Mouse (Mus musculus) left cerebral cortex, adult 2 months (tissue): ENCODE data around the gene Slc8a2. TPM values are rescaled to one million over a fixed set of nuclear protein-coding genes. Genes with fewer than 3 reads are reported as not detected.

Experiments
- DNase-seq, 2 experiments: peaks; one replicate each; pipeline ENCODE4 v3.0.0; 2021 to 2022; ENCODE audit warnings: low spot score in 2 of 2, mixed read lengths in 1 of 2; ENCODE audit errors: extremely low spot score in 1 of 2
- H3K27ac ChIP-seq: fragments of 200-600 bp; 2 replicates; pipeline ENCODE4 v1.8.1; 2022
- H3K4me3 ChIP-seq: fragments of 200-600 bp; 2 replicates; pipeline ENCODE4 v1.8.1; 2022
- CTCF ChIP-seq: fragments of 200-600 bp; IDR thresholded peaks from 2 replicates; pipeline ENCODE4 v1.8.1; 2022; ENCODE audit warnings: antibody characterized with exemption, mild to moderate bottlenecking, moderate library complexity
- intact Hi-C: fragments of 180-260 bp; cut with DNase I; formaldehyde crosslinking; loops from one replicate; pipeline ENCODE4 v1.15.1; 2025
- total RNA-seq, 2 experiments: library from RNA; stranded (reverse); gene quantifications; 2 replicates each; pipeline ENCODE4 v1.2.3; 2021

Gene Slc8a2
- total RNA-seq, 2 experiments from 2014 or later = 226 TPM

DNA sequence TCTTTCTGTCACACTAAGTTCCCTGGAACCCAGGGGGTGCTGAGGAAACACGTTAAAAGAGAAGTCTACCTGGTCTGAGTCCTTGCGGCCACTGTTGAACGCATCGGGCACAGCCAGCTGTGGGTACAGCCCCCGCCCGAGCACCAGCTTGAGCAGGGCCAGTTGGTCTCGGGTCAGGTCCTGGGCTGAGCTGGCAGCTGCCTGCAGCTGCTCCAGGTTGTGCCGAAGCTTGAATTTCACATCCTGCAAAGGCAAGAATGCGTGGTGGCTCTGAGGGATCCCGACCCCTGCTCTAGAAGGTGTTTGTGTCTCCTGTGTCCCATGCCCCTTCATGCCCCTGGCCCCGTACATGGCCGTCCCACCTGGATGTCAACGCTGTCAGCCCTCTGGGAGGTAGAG lies 73.9 kb downstream of the Slc8a2 start:
- intact Hi-C loops = no loop called here
- no peak overlapping the region for H3K4me3 ChIP-seq
- no peak for DNase-seq
- no peak overlapping the region for H3K27ac ChIP-seq
- no peak for TF ChIP-seq CTCF

- Histone ChIP-seq H3K27ac (no peak overlapping the region), H3K4me3 (no peak overlapping the region)
- no peak for TF ChIP-seq CTCF
- no peak for DNase-seq
- intact Hi-C loops = no loop called here
Measured at GRCm38 (mm10) chr7:16204791-16205190, 75.2 kb downstream of the Slc8a2 start.

GRCm38 (mm10) chr7:16207076-16207475 lies 77.5 kb downstream of the Slc8a2 start:
- H3K4me3 ChIP-seq = no peak overlapping the region
- H3K27ac ChIP-seq = peak overlapping the region; percentile 38
- no peak for TF ChIP-seq CTCF
- DNase-seq = no peak
- intact Hi-C loops = no loop called here

DNA sequence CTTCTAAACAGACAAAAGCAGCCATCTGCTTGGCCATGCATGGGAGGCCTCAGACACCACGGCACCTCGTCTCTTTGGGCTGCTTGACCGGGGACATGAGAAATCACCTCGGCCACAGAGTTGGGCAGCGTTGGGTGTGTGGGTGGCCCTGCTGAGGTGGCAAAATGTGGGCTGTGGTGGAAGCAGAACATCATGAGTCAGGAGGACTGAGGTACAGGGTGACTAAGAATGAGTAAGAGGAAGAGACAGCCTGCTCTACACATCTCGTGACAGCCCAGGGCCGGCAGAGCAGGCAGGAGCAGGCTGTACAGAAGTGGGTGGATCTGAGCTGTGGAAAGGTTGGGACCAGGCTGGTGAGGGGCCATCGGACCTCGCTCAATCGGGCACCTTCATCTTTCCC lies 77.9 kb downstream of the Slc8a2 start:
- intact Hi-C loops = no loop called here
- peak; percentile 45 to 67 for DNase-seq
- peak overlapping the region; percentile 38 for H3K27ac ChIP-seq
- TF ChIP-seq CTCF = no peak
- H3K4me3 ChIP-seq = no peak overlapping the region

DNA sequence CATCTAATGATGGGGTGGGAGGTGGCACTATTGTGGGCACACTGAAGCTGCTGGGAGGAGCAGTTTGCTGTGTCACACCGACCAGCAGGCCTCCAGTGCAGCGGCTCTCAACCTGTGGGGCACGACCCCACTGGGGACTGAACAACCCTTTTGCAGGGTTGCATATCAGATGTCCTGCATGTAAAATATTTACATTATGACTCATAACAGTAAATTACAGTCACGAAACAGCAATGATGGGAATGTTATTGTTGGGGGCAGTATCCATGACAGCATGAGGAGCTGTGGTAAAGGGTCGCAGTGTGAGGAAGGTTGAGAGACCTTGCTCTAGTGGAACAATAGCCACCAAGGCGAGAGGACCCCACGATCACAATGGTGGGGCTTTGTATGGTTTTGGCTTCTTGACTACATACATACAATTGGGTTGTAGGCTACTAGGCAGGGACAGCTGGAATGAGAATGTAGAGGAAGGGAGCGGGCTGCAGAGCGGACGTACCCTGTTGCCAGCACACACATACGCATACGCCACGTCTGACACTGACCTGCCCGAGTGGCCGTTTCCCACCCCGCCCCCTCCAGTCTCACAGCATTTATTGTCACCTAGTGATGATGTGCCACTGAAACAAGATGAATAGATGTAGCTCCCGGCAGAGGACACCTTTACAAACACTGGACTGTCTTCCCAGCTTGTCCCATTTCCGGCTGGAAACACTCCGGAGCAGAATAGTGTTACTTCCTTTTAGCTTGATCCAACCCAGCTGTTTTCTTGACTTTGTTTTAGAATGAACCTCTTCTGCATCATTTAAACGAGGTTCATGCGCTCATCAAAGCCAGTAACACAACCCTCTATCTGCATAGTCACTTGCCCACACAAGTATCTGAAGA lies 79.4 kb downstream of the Slc8a2 start:
- no peak for DNase-seq
- intact Hi-C loops = no loop called here
- H3K4me3 ChIP-seq = no peak overlapping the region
- H3K27ac ChIP-seq = no peak overlapping the region
- no peak for TF ChIP-seq CTCF

Other genes with a start within 250 kb of the Slc8a2 start
- gene Crx, start 249.9 kb upstream of the Slc8a2 start, total RNA-seq = not detected
- under 1 TPM in 1 of 2 experiments, not detected in 1; 0.29 TPM for gene Crxos, start 247.2 kb upstream of the Slc8a2 start, total RNA-seq
- gene Selenow, start 207.4 kb upstream of the Slc8a2 start, total RNA-seq = 1,000 to 10,000 TPM; 1,033 to 1,089 TPM
- 100 to 1,000 TPM; 108 to 113 TPM for gene Nop53, start 183.8 kb upstream of the Slc8a2 start, total RNA-seq
- gene Ehd2, start 162.3 kb upstream of the Slc8a2 start, total RNA-seq = 1 to 10 TPM; 6.4 to 6.7 TPM
- 10 to 100 TPM; 14.5 to 15.4 TPM for gene Bicra, start 81.9 kb upstream of the Slc8a2 start, total RNA-seq
- gene Zfp541, start 68.0 kb upstream of the Slc8a2 start, total RNA-seq = under 1 TPM; 0.77 to 0.97 TPM
- gene Napa, start 31.4 kb upstream of the Slc8a2 start, total RNA-seq = 100 to 1,000 TPM; 269 to 280 TPM
- 10 to 100 TPM; 42.9 to 46.3 TPM for gene Kptn, start 9.9 kb upstream of the Slc8a2 start, total RNA-seq
- 10 to 100 TPM; 39.8 to 42.6 TPM for gene Meis3, start 45.3 kb downstream of the Slc8a2 start, total RNA-seq
- 10 to 100 TPM; 12.7 to 12.8 TPM for gene Dhx34, start 92.2 kb downstream of the Slc8a2 start, total RNA-seq
- under 1 TPM; 0.42 to 0.54 TPM for gene C5ar2, start 114.3 kb downstream of the Slc8a2 start, total RNA-seq
- gene C5ar1, start 129.7 kb downstream of the Slc8a2 start, total RNA-seq = 1 to 10 TPM; 1.3 to 1.7 TPM
- 10 to 100 TPM; 36.7 to 41.3 TPM for gene Inafm1, start 143.8 kb downstream of the Slc8a2 start, total RNA-seq
- 10 to 100 TPM; 94.3 to 95.1 TPM for gene Ccdc9, start 157.0 kb downstream of the Slc8a2 start, total RNA-seq
- 1 to 10 TPM; 9.1 to 9.7 TPM for gene Bbc3, start 178.6 kb downstream of the Slc8a2 start, total RNA-seq